Mouse (Mus musculus) liver, embryonic 14.5 days (tissue): ENCODE measurements around the gene Slc9a8.

Source experiments
- CTCF ChIP-seq: IDR thresholded peaks from 2 replicates; pipeline ENCODE4 v1.5.1; 2016; ENCODE audit warnings: antibody characterized with exemption, low read depth, control low read depth
- EP300 ChIP-seq: IDR thresholded peaks from 2 replicates; pipeline ENCODE4 v1.6.1; 2016; ENCODE audit warnings: antibody characterized with exemption, low read depth

- no peak for TF ChIP-seq CTCF
- no peak for TF ChIP-seq EP300
Observed at GRCm38 (mm10) chr2:167479501-167479900, 58.0 kb downstream of the Slc9a8 start.
